Mouse (Mus musculus): ENCODE measurements around the gene Psmd13.

DNA sequence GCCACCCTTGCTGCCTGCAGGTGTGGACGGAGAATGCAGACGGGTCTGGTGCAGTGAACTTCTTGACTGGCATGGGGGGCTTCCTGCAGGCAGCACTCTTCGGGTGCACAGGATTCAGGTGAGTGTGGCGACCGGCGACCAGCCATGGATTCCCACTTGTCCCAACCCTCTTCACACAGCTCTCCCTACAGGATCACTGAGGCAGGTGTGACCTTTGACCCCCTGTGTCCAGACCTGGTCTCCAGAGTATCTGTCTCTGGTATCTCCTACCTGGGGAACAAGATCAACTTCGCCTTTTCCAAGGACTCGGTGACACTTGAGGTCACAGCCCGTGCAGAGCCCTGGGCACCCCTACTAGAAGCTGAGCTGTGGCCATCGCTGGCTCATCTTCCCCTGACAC lies 64.5 kb downstream of the Psmd13 start:
- TF ChIP-seq CTCF (conservative IDR thresholded peaks at IDR 0.05; ENCODE audit: low read length) = no peak
- TF ChIP-seq POU5F1 (IDR thresholded peaks at IDR 0.05; ENCODE audit: borderline replicate concordance, low read length) = no peak
- no peak for TF ChIP-seq NANOG (IDR thresholded peaks at IDR 0.05; ENCODE audit: borderline replicate concordance, low read length)

All from E14TG2a.4 (cell line).